Mouse (Mus musculus): ENCODE data around the gene Fam187b.

The Fam187b gene

DNA sequence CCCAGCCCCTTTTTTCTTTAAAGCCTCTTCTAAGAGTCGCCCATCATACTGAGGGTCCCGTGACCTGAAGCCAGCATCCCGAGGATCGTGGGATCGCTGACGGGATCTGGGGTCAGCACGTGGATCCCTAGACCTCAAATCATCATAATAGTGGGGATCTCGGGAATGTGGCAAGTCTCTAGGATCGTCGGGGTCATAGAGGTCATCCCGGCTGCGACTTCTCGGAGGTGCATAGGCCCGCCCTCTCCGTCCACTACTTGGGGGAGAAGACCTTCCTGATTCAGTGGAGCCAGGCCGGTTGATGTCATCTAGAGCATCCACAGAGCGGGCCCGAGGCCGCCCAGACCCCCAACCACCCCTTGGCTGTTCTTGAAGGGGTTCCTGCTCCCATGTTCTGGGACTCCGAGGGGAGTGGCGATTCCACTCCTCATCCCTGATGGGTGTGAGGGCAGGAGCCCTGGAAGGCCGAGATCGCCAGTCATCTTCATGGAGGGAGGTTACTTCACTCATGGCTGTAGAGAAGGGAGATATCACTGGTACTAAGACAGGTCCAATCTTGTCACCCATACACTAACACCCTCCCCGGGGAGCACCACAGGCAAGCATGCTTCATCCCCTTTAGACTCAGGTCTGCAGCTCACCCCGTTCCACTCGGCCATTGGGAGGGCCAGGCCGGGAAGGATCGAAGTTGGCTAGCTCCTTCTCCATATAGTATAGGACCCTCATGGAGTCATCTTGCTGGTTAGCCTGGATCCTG lies 15.3 kb upstream of the Fam187b start:
- DNase-seq (ENCODE audit: low spot score in 2 of 2) = no peak

DNA sequence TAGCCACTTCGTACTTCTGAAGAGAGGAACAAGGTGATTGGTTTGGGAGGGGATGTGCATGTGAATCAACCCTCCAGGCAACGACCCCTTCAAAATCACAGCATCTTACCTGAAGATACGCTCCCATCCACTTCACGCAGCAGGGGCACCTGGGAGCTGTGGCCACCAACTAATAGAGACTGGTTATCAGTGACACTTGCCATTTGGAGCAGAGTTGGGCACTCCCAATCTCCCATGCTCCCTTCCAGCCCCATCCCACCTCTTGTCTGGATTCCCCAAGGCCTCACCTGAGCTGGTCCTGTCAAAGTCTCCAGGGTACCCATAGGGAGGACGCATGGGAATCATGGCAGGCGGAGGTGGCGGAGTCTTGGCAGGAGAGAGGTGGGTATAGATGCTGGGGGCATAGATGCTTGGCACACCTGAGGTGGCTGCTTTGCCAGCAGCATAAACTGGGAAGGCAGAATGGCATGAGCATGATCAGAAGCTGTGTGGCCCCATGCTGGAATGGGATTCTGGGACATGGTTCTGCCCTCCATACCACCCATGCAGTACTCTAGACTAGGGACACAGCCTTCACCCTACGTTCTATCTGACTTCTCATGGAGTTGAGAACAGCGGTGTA lies 14.6 kb upstream of the Fam187b start:
- no peak for DNase-seq (ENCODE audit: low spot score in 2 of 2)

DNA sequence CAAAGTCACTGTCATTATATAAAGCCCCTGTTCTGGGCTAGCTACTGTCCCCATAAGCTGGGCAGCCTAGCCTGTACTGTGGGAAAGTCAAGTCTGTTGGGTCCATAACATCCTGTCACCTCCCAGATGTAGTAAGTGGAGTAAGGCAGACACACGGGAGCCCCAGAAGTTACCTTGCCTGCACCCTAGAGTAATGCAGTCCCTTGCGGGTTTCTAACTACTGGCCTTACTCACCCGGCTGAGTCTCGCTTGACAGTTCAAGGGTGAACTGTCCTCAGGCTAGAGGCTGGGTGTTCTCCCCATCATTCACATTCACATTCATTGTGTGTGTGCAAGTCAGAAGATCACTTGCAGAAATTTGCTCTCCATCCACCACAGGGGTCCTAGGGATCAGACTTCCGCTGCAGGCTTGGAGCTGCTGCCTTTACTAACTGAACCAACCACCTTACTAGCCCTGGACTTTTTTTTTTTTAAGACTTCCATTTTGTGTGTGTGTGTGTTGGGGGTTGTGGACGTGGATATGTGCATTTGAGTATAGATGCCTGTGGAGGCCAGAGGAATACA lies 13.7 kb upstream of the Fam187b start:
- no peak for DNase-seq (ENCODE audit: low spot score in 2 of 2)

DNA sequence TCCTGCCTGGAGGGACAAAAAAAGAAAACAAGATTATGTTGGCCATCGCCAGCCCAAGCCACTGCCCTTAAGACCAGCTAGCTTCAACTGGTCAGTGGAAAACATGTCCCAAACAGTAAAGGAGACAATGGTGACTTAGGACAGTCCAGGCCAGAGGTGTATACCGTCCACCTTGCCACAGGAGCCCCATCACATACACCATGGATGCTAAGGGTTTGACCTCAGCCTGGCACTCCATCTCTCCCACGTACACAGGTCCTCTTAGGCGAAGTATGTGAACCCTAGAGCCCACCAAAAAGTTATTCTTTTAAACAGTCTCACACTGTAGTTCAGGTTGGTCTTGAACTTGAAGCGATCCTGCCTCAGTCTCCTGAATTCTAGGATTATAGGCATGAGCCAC lies 10.7 kb upstream of the Fam187b start:
- no peak for DNase-seq (ENCODE audit: low spot score in 2 of 2)

DNA sequence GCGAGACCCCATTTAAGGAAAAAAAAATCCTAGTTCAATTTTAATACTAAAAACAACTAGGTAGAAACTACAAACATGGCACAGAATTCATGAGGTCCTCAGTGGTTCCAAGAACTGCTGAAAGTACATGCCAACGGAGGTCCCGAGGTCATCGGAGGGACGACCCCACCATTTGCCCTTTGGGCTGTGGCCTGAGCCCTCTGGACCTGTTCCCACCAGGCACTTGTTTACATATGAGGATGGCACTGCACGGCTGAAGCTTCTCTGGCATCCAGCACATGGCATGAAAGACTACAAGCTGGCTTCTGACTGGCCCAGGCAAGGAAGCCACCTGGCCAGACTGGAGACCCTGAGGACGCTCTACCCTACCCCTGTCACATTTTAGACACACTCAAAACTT lies 9.2 kb upstream of the Fam187b start:
- DNase-seq (ENCODE audit: low spot score in 2 of 2) = no peak

DNA sequence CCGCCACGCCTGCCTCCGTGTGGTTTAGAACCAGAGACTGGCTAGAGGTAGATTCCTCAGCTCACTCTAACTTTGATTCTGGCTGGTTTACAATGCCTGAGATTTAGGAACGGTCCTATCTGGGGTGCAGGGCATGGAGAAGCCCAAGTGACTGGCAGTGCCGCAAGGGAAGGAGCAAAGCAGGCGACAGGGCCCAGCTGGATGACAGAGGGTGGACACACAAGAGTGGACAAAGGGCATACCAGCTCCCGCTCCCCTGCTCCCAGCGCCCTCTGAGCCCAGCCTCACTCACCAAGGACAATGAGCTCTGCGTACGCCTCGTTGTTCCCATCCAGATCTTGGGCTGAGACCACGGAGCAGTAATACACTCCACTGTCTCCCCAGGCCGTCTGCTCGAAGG lies 7.9 kb upstream of the Fam187b start:
- DNase-seq (ENCODE audit: low spot score in 2 of 2) = no peak

DNA sequence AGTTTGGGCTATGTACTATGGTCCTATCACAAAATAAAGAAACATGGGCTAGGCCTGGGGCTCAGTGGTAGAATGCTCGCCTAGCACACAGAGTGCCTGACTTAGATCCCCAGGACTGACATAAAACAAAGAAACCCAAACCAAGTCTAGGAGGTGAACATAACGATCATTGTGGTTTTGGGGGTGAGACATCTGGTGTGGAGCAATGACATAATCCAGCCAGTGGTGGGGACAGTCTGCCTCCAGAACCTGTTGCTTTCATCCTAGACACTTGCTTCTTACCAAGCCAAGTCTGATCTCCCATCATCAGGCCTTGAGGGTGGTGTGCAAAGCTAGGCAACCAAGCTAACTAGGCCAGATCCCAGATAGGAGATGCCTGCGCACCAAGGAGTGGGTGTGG lies 6.9 kb upstream of the Fam187b start:
- DNase-seq (ENCODE audit: low spot score in 2 of 2) = no peak

DNA sequence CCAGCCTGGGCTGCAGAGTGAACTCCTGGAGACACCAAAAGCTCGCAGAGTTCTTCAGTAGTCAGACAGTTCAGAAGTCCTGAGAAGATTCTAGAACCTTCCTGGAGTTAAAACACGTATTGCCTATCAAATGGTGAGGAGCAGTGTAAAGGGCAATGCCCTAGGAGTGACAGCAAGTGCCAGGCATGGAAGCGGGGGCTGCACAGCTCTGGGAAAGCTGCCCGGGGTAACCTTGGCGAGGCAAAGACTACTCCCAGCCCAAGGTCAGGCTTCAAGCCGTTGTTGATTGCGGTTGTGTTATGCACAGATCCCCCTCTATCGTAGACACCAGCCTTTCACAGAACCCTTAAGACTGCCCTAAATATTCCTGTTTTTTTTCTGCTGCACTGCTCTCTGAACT lies 5.0 kb upstream of the Fam187b start:
- DNase-seq (ENCODE audit: low spot score in 2 of 2) = no peak

DNA sequence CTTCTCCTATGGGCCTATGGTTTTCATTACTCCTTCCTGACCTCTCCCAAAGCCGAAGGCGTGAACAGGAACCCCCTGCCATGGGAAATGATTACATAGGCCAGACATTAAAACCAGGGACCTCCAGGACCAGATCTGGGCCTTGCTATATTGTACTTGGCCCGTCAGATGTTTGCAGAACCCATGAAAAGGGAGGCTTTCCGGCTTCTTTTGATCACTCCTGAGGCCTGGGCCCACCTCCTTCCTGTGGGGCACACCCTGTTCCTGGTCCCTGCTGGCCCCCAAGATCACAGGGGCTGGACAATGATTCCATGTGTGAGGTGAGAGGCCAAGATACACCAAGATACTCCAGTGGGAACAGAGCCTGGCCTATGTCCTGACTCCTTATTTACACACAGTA lies 4.4 kb upstream of the Fam187b start:
- no peak for DNase-seq (ENCODE audit: low spot score in 2 of 2)

DNA sequence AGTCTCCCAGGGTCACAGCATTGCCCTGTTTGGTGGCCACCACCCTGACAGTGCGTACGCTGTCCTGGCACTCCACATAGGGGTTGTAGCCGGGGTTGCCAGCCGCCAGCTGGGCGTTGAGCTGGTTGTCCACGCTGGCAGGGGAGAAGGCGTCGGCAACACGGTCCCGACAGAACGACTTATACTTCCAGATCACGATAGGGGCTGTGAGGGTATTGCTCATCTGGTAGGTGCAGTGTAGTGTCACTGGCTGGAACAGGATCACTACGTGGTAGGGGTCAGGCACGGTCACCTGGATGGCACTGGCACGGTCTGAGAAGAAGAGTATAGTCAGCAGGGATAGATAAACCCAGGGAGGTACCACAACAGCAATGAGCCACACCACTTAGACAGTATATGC lies 1.7 kb upstream of the Fam187b start:
- no peak for DNase-seq (ENCODE audit: low spot score in 2 of 2)

DNA sequence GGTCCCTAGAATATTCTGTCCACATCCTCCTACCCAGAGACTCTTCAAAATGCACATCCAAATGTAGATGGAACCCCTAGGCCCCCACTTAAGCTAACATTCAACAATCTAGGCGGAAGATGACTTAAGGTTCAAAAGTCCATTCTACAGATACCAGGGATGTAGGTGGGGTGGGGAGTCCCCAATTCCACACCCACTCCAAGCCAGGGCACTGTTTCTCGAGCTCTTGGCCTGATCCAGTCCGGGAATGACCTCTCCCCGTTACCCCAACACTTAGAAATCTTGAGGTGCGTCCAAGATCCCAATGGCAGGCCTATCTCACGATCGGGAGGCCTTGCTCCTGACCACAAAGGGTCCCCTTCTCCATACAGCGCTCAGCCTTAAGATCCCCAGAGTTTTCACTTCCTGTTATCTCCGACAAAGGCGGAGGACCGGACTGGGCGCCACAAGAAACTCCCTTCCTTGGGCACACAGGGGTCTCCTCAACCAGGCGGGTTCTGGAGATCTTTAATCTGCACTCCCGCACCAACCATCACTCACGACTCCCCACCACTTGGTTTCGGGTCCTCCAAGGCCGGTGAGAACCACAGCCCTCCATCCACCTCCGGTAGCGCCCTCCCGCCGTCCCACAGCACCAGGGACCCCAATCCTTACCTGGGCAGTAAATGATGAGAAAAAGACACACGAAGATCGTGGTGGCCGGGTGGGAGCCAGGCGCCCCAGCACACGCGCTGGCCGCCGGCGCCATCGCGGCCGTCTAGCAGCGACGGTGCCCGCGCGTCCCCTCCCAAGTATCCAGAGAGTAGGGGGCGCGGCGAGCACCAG lies 952 bp upstream of the Fam187b start:
- DNase-seq (ENCODE audit: low spot score in 2 of 2) = no peak

DNA sequence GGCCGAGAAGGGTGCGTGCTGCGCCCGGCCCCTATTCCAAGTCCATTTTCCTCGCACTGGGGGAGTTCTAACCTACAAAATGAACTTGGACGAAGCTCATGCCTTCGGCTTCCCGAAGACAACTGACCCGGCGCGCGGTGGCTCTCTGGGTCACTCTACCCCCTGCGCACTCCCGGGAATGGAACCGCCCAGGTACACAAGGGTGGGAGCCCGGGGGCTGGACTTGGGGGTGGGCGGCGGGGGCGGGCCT lies 414 bp upstream of the Fam187b start, which contains the start of gene Lsr:
Gene Lsr, minus strand, starts transcription at position 214 of the 250 bp plus-strand sequence.
- no peak for DNase-seq (ENCODE audit: low spot score in 2 of 2)

DNA sequence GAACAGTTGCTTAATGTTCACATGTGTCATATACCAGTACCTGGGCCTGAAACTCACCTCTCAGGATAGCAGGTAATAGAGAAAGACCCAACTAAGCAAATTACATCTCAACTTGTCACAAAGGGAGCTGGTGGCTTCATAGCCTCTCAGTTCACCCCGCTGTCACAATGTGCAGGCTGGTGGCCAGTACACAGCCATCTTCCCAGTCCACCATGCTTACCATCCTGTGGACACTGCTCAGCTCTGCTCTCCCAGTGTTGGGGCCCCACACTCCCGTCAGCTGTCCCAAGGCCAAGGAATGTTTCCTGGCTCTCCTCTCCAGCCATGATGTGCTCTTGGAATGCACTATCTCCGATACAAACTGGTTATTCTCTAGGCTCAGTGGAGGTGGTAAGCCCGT lies 8.1 kb downstream of the Fam187b start:
- DNase-seq (ENCODE audit: low spot score in 2 of 2) = no peak

DNA sequence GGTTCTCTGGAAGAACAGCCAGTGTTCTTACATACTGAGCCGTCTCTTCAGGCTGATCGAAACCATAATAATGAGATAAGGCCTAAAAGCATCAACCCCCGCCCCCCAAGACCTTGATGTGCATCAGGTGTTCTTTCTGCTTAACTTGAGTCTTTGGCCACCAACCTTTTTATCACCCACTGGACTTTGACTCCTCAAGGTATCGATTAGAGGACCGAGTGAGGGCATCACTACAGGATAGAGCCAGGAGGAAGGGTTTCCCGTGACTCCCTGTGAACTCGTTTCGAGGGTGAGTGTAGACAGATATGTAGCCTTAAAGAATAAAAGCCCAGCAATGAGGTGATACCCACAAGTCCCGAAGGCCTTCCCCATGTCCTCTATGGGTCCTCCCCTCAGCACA lies 11.8 kb downstream of the Fam187b start:
- no peak for DNase-seq (ENCODE audit: low spot score in 2 of 2)

DNA sequence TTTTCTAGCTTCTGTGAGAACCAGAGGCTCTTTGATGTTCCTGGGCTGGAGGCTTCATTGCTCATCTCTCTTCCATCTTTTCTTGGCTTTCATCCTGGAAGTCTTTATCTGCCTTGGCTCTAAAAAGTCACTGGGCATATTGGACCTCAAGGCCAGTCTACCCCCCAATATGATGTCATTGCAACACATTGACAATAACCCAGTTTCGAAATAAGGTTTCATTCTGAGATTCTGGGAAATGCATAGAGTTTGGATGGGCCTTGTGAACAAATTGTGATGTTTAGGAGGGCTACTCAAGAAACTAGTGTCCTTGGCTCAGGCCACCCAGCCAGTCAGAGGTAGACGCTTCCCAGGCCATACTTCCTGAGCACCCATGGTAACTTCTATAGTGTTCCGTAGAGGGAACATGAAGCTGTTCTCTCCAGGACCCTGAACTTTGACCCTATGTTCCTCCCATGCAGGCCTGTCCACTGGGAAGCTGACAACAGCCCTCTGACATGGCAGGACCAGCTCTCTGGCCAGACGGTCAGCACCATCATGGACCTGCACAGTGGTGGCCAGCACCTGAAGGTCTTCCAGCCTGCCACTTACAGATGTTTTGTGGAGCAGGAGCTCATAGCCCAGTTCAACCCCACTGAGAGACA lies 15.1 kb downstream of the Fam187b start:
- no peak for DNase-seq (ENCODE audit: low spot score in 2 of 2)

DNA sequence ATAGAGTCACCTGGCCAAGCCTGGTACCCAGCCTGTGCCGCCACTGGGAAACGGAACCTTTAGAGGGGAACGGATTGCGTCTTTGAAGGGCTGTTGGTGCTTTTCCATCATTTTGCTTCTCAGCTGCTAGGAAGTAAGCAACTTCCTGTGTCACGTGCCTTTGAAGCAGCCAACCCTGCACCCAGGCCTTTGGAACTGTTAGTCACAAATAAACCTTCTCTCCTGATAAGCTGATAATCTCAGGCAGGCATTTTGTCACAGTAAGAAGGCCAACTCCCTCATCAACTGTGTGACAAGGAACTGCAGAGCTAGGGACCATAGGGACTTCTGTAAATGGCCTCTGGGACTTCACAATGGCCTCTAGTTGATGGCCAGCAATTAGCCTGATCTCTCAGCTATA lies 18.6 kb downstream of the Fam187b start:
- DNase-seq (ENCODE audit: low spot score in 2 of 2) = no peak

DNA sequence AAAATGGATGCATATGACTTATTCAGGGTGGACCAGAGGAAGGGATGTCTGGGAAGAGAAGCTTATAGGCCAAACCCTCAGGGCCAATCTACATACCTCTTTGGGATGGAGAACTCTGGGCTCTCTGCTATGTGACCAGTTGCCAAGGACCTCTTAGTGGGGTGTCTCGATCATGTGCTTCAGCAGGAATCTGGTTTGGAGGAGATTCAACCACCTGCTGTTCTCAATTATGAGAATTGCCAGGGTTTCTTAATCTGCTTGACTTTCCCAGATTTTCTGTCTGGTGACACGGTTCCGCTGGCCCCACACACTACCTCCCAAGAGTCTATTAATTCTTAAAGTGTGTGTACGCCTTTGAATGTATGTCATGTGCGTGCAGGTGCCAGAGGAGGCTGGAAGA lies 20.4 kb downstream of the Fam187b start:
- DNase-seq (ENCODE audit: low spot score in 2 of 2) = no peak

DNA sequence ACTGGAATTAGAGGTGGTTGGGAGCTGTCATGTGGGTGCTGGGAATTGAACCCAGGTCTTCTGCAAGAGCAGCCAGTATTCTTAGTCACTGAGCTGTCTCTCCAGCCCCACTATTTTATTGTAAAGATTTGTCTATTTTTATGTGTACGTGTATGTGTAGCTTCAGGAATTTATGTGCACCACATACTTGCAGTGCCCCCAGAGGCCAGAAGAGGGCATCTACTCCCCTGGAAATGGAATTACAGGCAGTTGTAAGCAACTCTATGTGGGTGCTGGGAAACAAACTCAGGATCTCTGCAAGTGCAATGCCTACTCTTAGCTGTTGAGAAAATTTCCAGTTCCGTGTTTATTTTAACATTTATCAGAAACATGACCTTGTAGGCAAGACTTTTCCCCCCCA lies 22.9 kb downstream of the Fam187b start:
- no peak for DNase-seq (ENCODE audit: low spot score in 2 of 2)

DNA sequence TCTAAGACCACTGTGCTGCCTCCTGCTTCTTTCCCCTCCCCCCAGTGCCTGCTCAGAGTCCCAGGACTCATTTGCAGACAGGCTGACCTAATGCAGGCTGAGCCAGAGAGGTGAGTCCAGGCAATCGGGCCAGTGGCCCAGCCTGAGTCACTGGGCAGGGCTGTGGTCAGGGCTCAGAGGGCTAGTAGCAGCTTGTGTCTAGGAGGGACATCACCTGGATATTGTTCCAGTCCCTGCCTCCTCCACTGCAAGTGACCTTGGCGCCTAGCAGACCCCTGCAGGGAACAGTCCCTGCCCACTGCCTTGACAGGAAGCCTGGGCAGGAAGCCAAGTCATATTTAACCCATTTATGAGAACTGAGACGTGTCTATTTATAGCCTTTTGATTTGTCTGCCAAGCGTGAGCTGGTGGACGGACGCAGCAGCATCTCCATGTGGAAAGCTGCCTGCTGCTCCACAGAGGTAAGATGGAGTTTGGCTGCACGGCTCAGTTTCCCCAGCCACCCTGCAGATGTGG lies 27.0 kb downstream of the Fam187b start:
- peak; percentile 50 to 73 for DNase-seq (ENCODE audit: low spot score in 2 of 2)

DNA sequence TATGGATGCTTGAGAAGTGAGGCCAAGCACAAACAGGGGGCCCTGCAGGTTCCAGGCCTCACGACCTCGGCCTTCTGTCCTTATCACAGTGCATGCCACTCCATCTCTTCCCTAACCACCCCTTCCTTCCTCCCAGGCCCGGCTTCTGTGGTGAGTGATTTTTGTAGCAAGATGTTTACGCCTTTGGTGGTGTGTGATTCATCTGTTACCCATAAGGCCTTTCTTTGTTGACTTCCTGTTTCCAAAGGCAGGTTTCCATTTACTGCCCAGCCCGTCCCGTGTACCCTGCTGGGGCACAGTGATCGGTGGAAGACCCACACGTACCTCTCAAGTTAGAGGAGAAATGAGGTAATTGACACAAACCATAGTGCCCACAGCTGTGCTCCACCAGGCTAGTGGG lies 29.1 kb downstream of the Fam187b start:
- peak; percentile 36 to 65 for DNase-seq (ENCODE audit: low spot score in 2 of 2)

DNA sequence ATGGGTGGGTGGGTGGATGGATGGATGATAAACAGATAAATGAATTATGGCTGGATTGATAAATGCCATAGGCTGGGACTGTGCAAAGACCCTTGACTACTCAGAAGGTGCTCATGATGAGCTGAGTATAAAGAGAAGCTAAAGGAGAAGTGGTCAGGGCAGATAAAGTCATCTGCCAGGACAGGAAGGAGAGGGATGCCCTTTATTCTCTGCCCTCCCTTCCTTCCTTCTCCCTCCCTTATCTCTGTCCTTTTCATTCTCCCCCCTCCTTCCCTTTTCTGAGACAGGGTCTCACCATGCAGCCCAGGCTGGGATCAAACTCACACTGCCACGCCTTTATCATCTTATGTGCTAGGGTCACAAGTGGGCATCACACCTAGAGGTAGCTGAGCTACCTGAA lies 34.2 kb downstream of the Fam187b start:
- no peak for DNase-seq (ENCODE audit: low spot score in 2 of 2)

DNA sequence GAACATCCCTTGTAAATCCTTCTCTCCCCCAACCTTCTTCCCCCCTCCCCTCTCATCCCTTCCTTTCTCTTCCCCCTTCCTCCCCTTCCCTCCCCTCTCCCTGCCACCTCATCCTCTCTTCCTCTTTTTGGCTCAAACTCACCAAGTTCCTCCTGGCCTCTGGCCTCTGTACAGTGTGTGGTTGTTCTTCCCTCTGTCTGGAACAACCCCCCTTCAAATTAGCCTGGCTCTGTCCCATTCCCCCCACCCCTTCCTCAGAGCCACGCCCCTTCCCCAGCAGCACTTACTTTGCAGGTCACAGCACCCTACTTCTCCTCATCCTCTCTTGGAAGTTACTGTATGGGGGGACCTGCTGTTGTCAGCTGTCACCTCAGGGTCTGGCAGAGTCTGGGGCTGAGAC lies 34.6 kb downstream of the Fam187b start:
- no peak for DNase-seq (ENCODE audit: low spot score in 2 of 2)
